Mouse (Mus musculus): ENCODE measurements around the gene Dclk2. TPM values are rescaled to one million over a fixed set of nuclear protein-coding genes. Genes with fewer than 3 reads are reported as not detected.

The Dclk2 gene
- polyA plus RNA-seq, 1 experiment from 2014 or later: 6.8 TPM

GRCm38 (mm10) chr3:86837386-86837785, 83.3 kb downstream of the Dclk2 start:
- WGBS: 44% methylated on average over 5 of the region's 5 CpGs

GRCm38 (mm10) chr3:86835180-86835579, 85.5 kb downstream of the Dclk2 start:
- WGBS: 93% methylated on average over 4 of the region's 4 CpGs
- no peaks in the 10 kb centered on the region for H3K9me3 ChIP-seq
- H3K27me3 ChIP-seq: no peaks in the 10 kb centered on the region
- no peak for ATAC-seq (ENCODE audit: borderline replicate concordance, extremely low read depth, low FRiP score, low TSS enrichment)
- no peak overlapping the region for H3K27ac ChIP-seq
- no peak overlapping the region for H3K9ac ChIP-seq
- H3K4me3 ChIP-seq: no peak overlapping the region
- no peaks in the 10 kb centered on the region for H3K36me3 ChIP-seq
- H3K4me1 ChIP-seq: 0 out of 2 replicates have a peak, but pooled peaks cover 5% of the 10 kb centered on the region
- H3K4me2 ChIP-seq: no peak overlapping the region

More at GRCm38 (mm10) chr3:86837386-86837785, 83.3 kb downstream of the Dclk2 start:
- Histone ChIP-seq H3K9me3 (no peaks in the 10 kb centered on the region), H3K27me3 (no peaks in the 10 kb centered on the region), H3K36me3 (no peaks in the 10 kb centered on the region), H3K9ac (no peak overlapping the region), H3K4me2 (no peak overlapping the region), H3K4me1 (no peaks in the 10 kb centered on the region), H3K27ac (no peak overlapping the region), H3K4me3 (no peak overlapping the region)
- ATAC-seq (ENCODE audit: borderline replicate concordance, extremely low read depth, low FRiP score, low TSS enrichment): no peak

- no peak for ATAC-seq (ENCODE audit: borderline replicate concordance, extremely low read depth, low FRiP score, low TSS enrichment)
These were observed 86.3 kb downstream of the Dclk2 start for GRCm38 (mm10) chr3:86834341-86834740.

GRCm38 (mm10) chr3:86832591-86833267, 87.9 kb downstream of the Dclk2 start:
- Histone ChIP-seq H3K4me1 (0 out of 2 replicates have a peak, but pooled peaks cover 5% of the 10 kb centered on the region), H3K4me2 (no peak overlapping the region), H3K9ac (no peak overlapping the region), H3K27ac (no peak overlapping the region), H3K9me3 (no peaks in the 10 kb centered on the region), H3K27me3 (no peaks in the 10 kb centered on the region), H3K4me3 (no peak overlapping the region), H3K36me3 (no peaks in the 10 kb centered on the region)
- 50% methylated on average over 14 of the region's 14 CpGs for WGBS
- no peak for ATAC-seq (ENCODE audit: borderline replicate concordance, extremely low read depth, low FRiP score, low TSS enrichment)

More at GRCm38 (mm10) chr3:86834341-86834740, 86.3 kb downstream of the Dclk2 start:
- 71% methylated on average over 7 of the region's 7 CpGs for WGBS
- no peaks in the 10 kb centered on the region for H3K36me3 ChIP-seq
- H3K9me3 ChIP-seq: no peaks in the 10 kb centered on the region
- H3K4me3 ChIP-seq: no peak overlapping the region
- no peak overlapping the region for H3K4me2 ChIP-seq
- 0 out of 2 replicates have a peak, but pooled peaks cover 5% of the 10 kb centered on the region for H3K4me1 ChIP-seq
- H3K27ac ChIP-seq: no peak overlapping the region
- no peak overlapping the region for H3K9ac ChIP-seq
- H3K27me3 ChIP-seq: no peaks in the 10 kb centered on the region

GRCm38 (mm10) chr3:86832115-86832514, 88.5 kb downstream of the Dclk2 start:
- ATAC-seq (ENCODE audit: borderline replicate concordance, extremely low read depth, low FRiP score, low TSS enrichment): no peak
- Histone ChIP-seq H3K9ac (no peak overlapping the region), H3K4me2 (0 out of 2 replicates have a peak overlapping the region, but pooled peaks have one; percentile 32), H3K27me3 (no peaks in the 10 kb centered on the region), H3K9me3 (no peaks in the 10 kb centered on the region), H3K4me3 (no peak overlapping the region), H3K27ac (peak overlapping the region; percentile 69), H3K4me1 (0 out of 2 replicates have a peak, but pooled peaks cover 5% of the 10 kb centered on the region), H3K36me3 (no peaks in the 10 kb centered on the region)
- 48% methylated on average over 8 of the region's 8 CpGs for WGBS

GRCm38 (mm10) chr3:86827506-86827905, 93.1 kb downstream of the Dclk2 start:
- no peak overlapping the region for H3K4me2 ChIP-seq
- 0 out of 2 replicates have a peak, but pooled peaks cover 5% of the 10 kb centered on the region for H3K4me1 ChIP-seq
- H3K4me3 ChIP-seq: no peak overlapping the region
- no peak overlapping the region for H3K9ac ChIP-seq
- no peaks in the 10 kb centered on the region for H3K9me3 ChIP-seq
- ATAC-seq (ENCODE audit: borderline replicate concordance, extremely low read depth, low FRiP score, low TSS enrichment): no peak
- no peaks in the 10 kb centered on the region for H3K36me3 ChIP-seq
- no peaks in the 10 kb centered on the region for H3K27me3 ChIP-seq
- 83% methylated on average over 3 of the region's 3 CpGs for WGBS
- no peak overlapping the region for H3K27ac ChIP-seq

GRCm38 (mm10) chr3:86821383-86821782, 99.3 kb downstream of the Dclk2 start:
- no peak overlapping the region for H3K27ac ChIP-seq
- no peak for ATAC-seq (ENCODE audit: borderline replicate concordance, extremely low read depth, low FRiP score, low TSS enrichment)

GRCm38 (mm10) chr3:86820344-86820743, 100.3 kb downstream of the Dclk2 start:
- Histone ChIP-seq H3K27ac (no peak overlapping the region), H3K4me1 (peaks cover 15% of the 10 kb centered on the region; the same call in 1 of the 2 replicates), H3K27me3 (no peaks in the 10 kb centered on the region), H3K9me3 (no peaks in the 10 kb centered on the region), H3K9ac (no peak overlapping the region), H3K4me2 (no peak overlapping the region), H3K4me3 (no peak overlapping the region), H3K36me3 (no peaks in the 10 kb centered on the region)
- WGBS: 31% methylated on average over 10 of the region's 10 CpGs
- ATAC-seq (ENCODE audit: borderline replicate concordance, extremely low read depth, low FRiP score, low TSS enrichment): no peak

More at GRCm38 (mm10) chr3:86821383-86821782, 99.3 kb downstream of the Dclk2 start:
- Histone ChIP-seq H3K4me2 (no peak overlapping the region), H3K27me3 (no peaks in the 10 kb centered on the region), H3K9me3 (no peaks in the 10 kb centered on the region), H3K36me3 (no peaks in the 10 kb centered on the region), H3K9ac (no peak overlapping the region), H3K4me3 (no peak overlapping the region), H3K4me1 (peaks cover 15% of the 10 kb centered on the region; the same call in 1 of the 2 replicates)
- WGBS: 29% methylated on average over 3 of the region's 3 CpGs

- 93% methylated on average over 6 of the region's 6 CpGs for WGBS
- Histone ChIP-seq H3K27ac (peak overlapping the region; percentile 45; the same call in 1 of the 2 replicates), H3K27me3 (no peaks in the 10 kb centered on the region), H3K9ac (no peak overlapping the region), H3K9me3 (no peaks in the 10 kb centered on the region), H3K4me2 (no peak overlapping the region), H3K4me1 (peaks cover 15% of the 10 kb centered on the region; the same call in 1 of the 2 replicates), H3K36me3 (no peaks in the 10 kb centered on the region), H3K4me3 (no peak overlapping the region)
- no peak for ATAC-seq (ENCODE audit: borderline replicate concordance, extremely low read depth, low FRiP score, low TSS enrichment)
These were observed 101.3 kb downstream of the Dclk2 start for GRCm38 (mm10) chr3:86819372-86819771.

GRCm38 (mm10) chr3:86818001-86818585, 102.6 kb downstream of the Dclk2 start:
- Histone ChIP-seq H3K36me3 (no peaks in the 10 kb centered on the region), H3K27me3 (no peaks in the 10 kb centered on the region), H3K4me2 (no peak overlapping the region), H3K4me3 (no peak overlapping the region), H3K9me3 (no peaks in the 10 kb centered on the region), H3K9ac (no peak overlapping the region), H3K4me1 (peaks cover 15% of the 10 kb centered on the region; the same call in 1 of the 2 replicates), H3K27ac (peak overlapping the region; percentile 45)
- ATAC-seq (ENCODE audit: borderline replicate concordance, extremely low read depth, low FRiP score, low TSS enrichment): peak; percentile 81
- 58% methylated on average over 13 of the region's 13 CpGs for WGBS

- H3K4me1 ChIP-seq: no peaks in the 10 kb centered on the region
- H3K27ac ChIP-seq: no peak overlapping the region
- WGBS: 21% methylated on average over 3 of the region's 3 CpGs
- H3K4me2 ChIP-seq: no peak overlapping the region
- no peaks in the 10 kb centered on the region for H3K36me3 ChIP-seq
- H3K9me3 ChIP-seq: no peaks in the 10 kb centered on the region
- H3K9ac ChIP-seq: no peak overlapping the region
- ATAC-seq (ENCODE audit: borderline replicate concordance, extremely low read depth, low FRiP score, low TSS enrichment): peak; percentile 79
- H3K27me3 ChIP-seq: no peaks in the 10 kb centered on the region
- no peak overlapping the region for H3K4me3 ChIP-seq
These were observed 108.0 kb downstream of the Dclk2 start for GRCm38 (mm10) chr3:86812689-86813088.

GRCm38 (mm10) chr3:86810908-86811307, 109.7 kb downstream of the Dclk2 start:
- Histone ChIP-seq H3K9me3 (no peaks in the 10 kb centered on the region), H3K4me1 (no peaks in the 10 kb centered on the region), H3K4me2 (no peak overlapping the region), H3K9ac (no peak overlapping the region), H3K27me3 (no peaks in the 10 kb centered on the region), H3K4me3 (no peak overlapping the region), H3K27ac (no peak overlapping the region), H3K36me3 (no peaks in the 10 kb centered on the region)
- ATAC-seq (ENCODE audit: borderline replicate concordance, extremely low read depth, low FRiP score, low TSS enrichment): no peak
- WGBS: 87% methylated on average over 5 of the region's 5 CpGs
